Mouse (Mus musculus): ENCODE measurements around the gene Calm2. TPM values are rescaled to one million over a fixed set of nuclear protein-coding genes. Genes with fewer than 3 reads are reported as not detected.
A peak's percentile ranks its signal among the peaks of the same experiment; 100 is the strongest.

Calm2 gene
- polyA plus RNA-seq, 1 experiment = 1,470 TPM

GRCm38 (mm10) chr17:87448881-87449280 is 2.1 kb upstream of the Calm2 start:
- H3K4me1 ChIP-seq (ENCODE audit: control insufficient read depth, insufficient read depth, low read length) = no peaks in the 10 kb centered on the region
- no peak overlapping the region for H3K27ac ChIP-seq (ENCODE audit: insufficient read depth, low read depth, low read length)
- no peak overlapping the region for H3K4me3 ChIP-seq (ENCODE audit: insufficient read depth, low read depth, low read length)
- 91% methylated on average over 8 of the region's 8 CpGs for WGBS
- TF ChIP-seq POLR2A (IDR thresholded peaks at IDR 0.05; ENCODE audit: insufficient read depth, low read depth, low read length) (no peak), CTCF (IDR thresholded peaks at IDR 0.05; ENCODE audit: insufficient read depth, low read depth, low read length) (no peak)

DNA sequence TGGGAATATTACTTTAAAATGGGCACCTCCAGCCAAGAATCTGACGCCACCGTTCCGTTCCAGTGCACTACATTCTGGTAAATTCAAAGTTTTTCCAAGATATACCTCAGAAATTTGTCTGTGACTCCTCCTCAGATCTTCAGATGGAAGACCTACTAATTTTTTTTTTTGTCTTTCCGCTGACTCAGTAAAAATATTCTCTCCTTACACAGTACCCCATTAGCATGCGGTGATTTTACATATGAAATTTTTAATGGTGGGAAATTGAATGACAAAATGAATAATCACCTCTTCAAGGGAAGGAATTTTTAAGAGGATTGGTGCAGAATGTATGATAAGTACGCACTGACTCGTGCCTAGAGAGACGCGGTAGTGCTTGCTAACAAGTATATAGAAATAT is 1.6 kb upstream of the Calm2 start:
- Histone ChIP-seq H3K4me3 (ENCODE audit: insufficient read depth, low read depth, low read length) (no peak overlapping the region), H3K4me1 (ENCODE audit: control insufficient read depth, insufficient read depth, low read length) (no peaks in the 10 kb centered on the region), H3K27ac (ENCODE audit: insufficient read depth, low read depth, low read length) (no peak overlapping the region)
- WGBS = 87% methylated on average over 9 of the region's 9 CpGs
- no peak for TF ChIP-seq POLR2A (IDR thresholded peaks at IDR 0.05; ENCODE audit: insufficient read depth, low read depth, low read length)
- TF ChIP-seq CTCF (IDR thresholded peaks at IDR 0.05; ENCODE audit: insufficient read depth, low read depth, low read length) = no peak

DNA sequence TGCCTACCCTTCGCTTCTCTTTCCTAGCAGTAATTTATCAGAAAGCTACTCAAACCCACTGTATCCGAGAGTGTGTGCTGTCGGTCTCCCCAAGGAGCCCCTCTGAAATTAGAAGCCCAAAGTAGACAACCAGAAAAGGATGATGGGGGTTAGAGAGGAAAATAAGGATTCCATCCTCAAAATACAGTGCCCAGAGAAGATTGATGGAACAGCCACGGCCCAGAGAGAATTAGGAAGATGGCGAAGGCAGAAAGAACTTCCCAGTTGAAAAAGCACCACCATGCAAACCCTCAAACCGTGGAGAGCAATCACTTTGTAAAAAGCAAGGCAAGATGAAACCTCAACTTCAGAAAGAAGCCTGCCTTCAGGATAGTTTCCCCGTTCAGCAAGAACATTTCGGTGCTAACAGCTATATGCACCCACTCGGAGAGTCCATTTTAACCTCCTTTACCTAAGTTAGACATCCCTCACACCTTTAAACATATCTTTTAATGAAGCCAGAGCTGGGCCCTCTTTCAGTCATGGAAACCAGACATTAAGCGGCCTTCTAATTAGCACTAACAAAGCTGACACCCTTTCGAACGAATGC is 971 bp upstream of the Calm2 start:
- peak overlapping the region; percentile 80 for H3K4me3 ChIP-seq (ENCODE audit: insufficient read depth, low read depth, low read length)
- no peaks in the 10 kb centered on the region for H3K4me1 ChIP-seq (ENCODE audit: control insufficient read depth, insufficient read depth, low read length)
- TF ChIP-seq CTCF (IDR thresholded peaks at IDR 0.05; ENCODE audit: insufficient read depth, low read depth, low read length) (no peak), POLR2A (IDR thresholded peaks at IDR 0.05; ENCODE audit: insufficient read depth, low read depth, low read length) (no peak)
- peak overlapping the region; percentile 100 for H3K27ac ChIP-seq (ENCODE audit: insufficient read depth, low read depth, low read length)
- WGBS = 41% methylated on average over 12 of the region's 12 CpGs

- no peaks in the 10 kb centered on the region for H3K4me1 ChIP-seq (ENCODE audit: control insufficient read depth, insufficient read depth, low read length)
- under 1% methylated on average over 78 of the region's 86 CpGs for WGBS
- H3K4me3 ChIP-seq (ENCODE audit: insufficient read depth, low read depth, low read length) = peak overlapping the region; percentile 95
- TF ChIP-seq CTCF (IDR thresholded peaks at IDR 0.05; ENCODE audit: insufficient read depth, low read depth, low read length) = no peak
- peak; percentile 33; the same call in 1 of the 2 replicates for TF ChIP-seq POLR2A (IDR thresholded peaks at IDR 0.05; ENCODE audit: insufficient read depth, low read depth, low read length)
- peak overlapping the region; percentile 96 for H3K27ac ChIP-seq (ENCODE audit: insufficient read depth, low read depth, low read length)
Observed at GRCm38 (mm10) chr17:87445917-87446766, 593 bp downstream of the Calm2 start.

DNA sequence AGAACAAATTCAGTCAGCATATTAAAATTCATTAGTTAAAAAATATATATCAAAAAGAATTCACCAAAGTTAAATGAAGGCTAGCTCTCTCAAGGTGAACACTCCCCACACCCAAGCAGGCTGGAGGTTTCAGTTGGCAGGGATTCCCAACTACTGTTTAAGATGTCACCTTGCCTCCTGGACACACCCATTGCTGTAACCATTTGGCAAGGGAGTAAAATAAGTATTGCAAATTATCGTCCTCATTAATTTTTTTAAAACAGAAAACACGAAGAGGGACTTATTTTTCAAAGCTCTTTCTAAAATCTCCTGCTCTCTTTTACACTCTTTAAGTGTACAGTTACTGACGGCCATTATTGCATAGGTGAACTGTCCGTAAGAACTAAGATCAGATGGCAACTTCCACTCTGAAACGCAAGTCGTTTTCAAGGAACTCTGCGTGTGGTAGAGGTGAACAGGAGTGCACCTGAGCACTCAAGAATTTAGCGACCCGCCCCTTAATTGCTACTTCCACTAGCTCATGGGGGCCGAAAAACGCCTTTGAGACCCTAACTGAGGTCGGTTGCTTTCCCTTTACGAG is 1.3 kb downstream of the Calm2 start:
- H3K4me3 ChIP-seq (ENCODE audit: insufficient read depth, low read depth, low read length) = peak overlapping the region; percentile 95
- TF ChIP-seq POLR2A (IDR thresholded peaks at IDR 0.05; ENCODE audit: insufficient read depth, low read depth, low read length) (no peak), CTCF (IDR thresholded peaks at IDR 0.05; ENCODE audit: insufficient read depth, low read depth, low read length) (no peak)
- WGBS = 1% methylated on average over 13 of the region's 13 CpGs
- no peak overlapping the region for H3K27ac ChIP-seq (ENCODE audit: insufficient read depth, low read depth, low read length)
- H3K4me1 ChIP-seq (ENCODE audit: control insufficient read depth, insufficient read depth, low read length) = no peaks in the 10 kb centered on the region

GRCm38 (mm10) chr17:87444763-87445162 is 2.0 kb downstream of the Calm2 start:
- Histone ChIP-seq H3K4me1 (ENCODE audit: control insufficient read depth, insufficient read depth, low read length) (no peaks in the 10 kb centered on the region), H3K27ac (ENCODE audit: insufficient read depth, low read depth, low read length) (no peak overlapping the region), H3K4me3 (ENCODE audit: insufficient read depth, low read depth, low read length) (no peak overlapping the region)
- 8% methylated on average over 4 of the region's 4 CpGs for WGBS
- no peak for TF ChIP-seq POLR2A (IDR thresholded peaks at IDR 0.05; ENCODE audit: insufficient read depth, low read depth, low read length)
- TF ChIP-seq CTCF (IDR thresholded peaks at IDR 0.05; ENCODE audit: insufficient read depth, low read depth, low read length) = no peak

DNA sequence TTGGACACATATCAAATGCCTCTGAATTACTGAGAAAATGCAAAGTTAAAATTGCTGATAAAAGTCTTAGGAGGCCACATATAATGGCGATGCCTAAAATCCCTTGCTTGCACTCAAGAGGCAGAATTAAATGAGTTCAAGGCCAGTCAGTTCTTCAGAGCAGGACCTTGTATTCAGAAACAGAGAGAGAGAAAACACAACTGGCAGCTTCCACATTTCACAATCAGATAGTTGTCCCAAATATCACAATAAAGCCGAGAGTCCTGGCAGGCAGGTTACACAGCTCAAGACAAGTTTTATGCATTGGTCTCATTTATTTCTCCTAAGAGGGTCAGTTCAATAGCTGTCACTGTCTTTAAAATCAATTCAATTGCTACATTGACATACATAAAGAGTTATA is 5.2 kb downstream of the Calm2 start:
- TF ChIP-seq CTCF (IDR thresholded peaks at IDR 0.05; ENCODE audit: insufficient read depth, low read depth, low read length) = no peak
- TF ChIP-seq POLR2A (IDR thresholded peaks at IDR 0.05; ENCODE audit: insufficient read depth, low read depth, low read length) = no peak
- Histone ChIP-seq H3K4me3 (ENCODE audit: insufficient read depth, low read depth, low read length) (no peak overlapping the region), H3K4me1 (ENCODE audit: control insufficient read depth, insufficient read depth, low read length) (0 out of 2 replicates have a peak, but pooled peaks cover 2% of the 10 kb centered on the region), H3K27ac (ENCODE audit: insufficient read depth, low read depth, low read length) (no peak overlapping the region)
- 9% methylated on average over 2 of the region's 2 CpGs for WGBS

DNA sequence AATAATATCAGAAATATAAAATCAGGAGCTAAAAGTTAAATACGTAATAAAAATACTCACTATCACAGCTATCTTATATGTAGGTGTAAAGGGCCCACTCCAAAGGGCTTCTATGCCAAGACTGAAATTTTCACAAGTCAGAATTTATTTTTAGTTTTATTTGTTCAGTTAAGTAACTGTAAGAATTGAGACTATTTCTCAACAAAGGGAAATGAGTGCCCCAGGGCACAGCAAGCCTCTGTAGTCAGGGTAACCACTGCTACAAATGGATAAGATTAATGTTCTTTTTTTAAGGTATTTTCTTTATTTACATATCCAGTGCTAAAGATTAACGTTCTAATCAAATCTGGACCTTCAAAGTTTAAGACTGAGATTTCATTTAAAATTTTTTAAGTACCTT is 7.3 kb downstream of the Calm2 start:
- no peak overlapping the region for H3K4me3 ChIP-seq (ENCODE audit: insufficient read depth, low read depth, low read length)
- WGBS = 50% methylated on average over 2 of the region's 2 CpGs
- TF ChIP-seq POLR2A (IDR thresholded peaks at IDR 0.05; ENCODE audit: insufficient read depth, low read depth, low read length) (no peak), CTCF (IDR thresholded peaks at IDR 0.05; ENCODE audit: insufficient read depth, low read depth, low read length) (no peak)
- 0 out of 2 replicates have a peak, but pooled peaks cover 2% of the 10 kb centered on the region for H3K4me1 ChIP-seq (ENCODE audit: control insufficient read depth, insufficient read depth, low read length)
- H3K27ac ChIP-seq (ENCODE audit: insufficient read depth, low read depth, low read length) = no peak overlapping the region

GRCm38 (mm10) chr17:87433929-87434328 is 12.8 kb downstream of the Calm2 start:
- WGBS = 75% methylated on average over 3 of the region's 3 CpGs
- Histone ChIP-seq H3K4me3 (ENCODE audit: insufficient read depth, low read depth, low read length) (no peak overlapping the region), H3K27ac (ENCODE audit: insufficient read depth, low read depth, low read length) (no peak overlapping the region), H3K4me1 (ENCODE audit: control insufficient read depth, insufficient read depth, low read length) (no peaks in the 10 kb centered on the region)
- TF ChIP-seq POLR2A (IDR thresholded peaks at IDR 0.05; ENCODE audit: insufficient read depth, low read depth, low read length) = no peak
- no peak for TF ChIP-seq CTCF (IDR thresholded peaks at IDR 0.05; ENCODE audit: insufficient read depth, low read depth, low read length)
